Mouse (Mus musculus) mature B cell (primary cell): ENCODE measurements around the gene Erf.

Experiments used
- in situ Hi-C: fragments of 300-500 bp; cut with MboI; formaldehyde crosslinking; loops from 2 replicates; pipeline ENCODE4 v1.14.3; 2019

Gene Erf

DNA sequence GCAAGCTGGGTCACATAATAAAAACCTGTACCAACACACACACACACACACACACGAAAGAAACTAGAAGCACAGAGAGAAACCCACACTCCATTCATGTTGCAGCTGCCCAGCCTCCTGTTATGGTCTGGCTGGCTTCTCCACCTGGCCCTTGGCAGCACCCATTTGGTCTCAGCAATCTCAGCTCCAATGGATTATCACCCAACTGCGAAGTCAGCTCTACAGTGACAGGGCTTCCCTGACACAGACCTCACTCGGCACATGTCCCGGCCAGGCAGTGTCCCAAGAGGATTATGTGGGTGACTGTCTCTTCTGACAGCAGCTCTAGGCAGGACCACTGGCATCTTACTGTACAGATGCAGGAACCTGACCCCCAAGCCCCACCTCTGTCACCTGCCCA lies 40.1 kb downstream of the Erf start:
- in situ Hi-C loops, result no loop called here

DNA sequence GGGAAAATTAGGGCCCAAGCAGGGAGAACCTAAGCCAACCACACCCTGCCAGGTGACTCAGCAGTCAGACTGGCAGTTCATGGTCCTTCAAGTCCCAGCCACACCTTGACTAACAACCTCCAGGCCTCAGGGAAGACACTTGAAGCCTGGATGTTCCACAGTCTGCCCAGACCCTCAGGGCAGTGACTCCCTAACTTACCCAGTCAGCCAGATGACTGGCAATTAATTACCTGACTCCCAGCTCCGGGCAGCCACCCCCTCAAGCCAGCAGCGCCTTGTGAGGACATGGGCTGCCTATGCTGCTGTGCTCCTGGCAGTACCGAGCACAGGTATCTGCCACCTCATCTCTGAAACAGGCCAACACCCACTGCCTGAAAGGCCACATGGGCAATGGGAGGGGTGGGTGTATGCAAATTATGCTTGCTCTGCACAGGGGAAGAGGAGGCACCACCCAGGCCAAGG lies 41.4 kb downstream of the Erf start:
- in situ Hi-C loops, result no loop called here

DNA sequence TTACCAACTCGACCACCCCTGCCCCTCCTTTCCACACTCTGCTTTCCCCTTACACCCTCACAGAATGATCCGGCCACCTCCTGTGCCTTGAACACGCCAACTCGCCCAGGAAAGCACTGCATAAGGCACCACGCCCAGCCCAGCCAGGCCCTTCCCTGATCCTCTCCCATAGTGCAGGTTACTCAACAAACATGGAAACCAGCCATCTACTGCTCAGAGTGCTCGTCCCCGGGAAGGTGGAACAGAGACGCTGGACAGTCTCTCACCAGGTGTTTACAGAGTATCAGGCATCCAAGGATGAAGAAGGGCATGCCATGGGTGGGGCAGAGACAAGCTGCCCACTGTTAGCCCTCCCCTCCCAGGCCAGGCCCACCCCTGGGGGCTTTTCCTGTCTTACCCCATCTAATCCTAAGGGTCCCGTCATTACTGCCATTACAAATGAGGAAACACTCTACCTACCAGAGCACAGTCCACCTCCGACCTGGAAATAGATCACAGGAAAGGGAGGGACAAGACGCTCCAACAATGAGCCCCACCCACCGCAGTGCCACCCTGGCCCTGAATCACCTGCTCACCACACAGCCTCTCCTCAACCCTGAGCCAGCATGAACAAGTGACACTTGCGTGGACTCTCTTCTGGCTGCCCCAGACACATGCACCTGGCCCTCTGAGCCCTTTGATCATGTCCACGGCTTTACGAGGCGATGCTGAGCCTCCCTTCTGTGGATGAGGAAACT lies 44.3 kb downstream of the Erf start:
- in situ Hi-C loops, result no loop called here

DNA sequence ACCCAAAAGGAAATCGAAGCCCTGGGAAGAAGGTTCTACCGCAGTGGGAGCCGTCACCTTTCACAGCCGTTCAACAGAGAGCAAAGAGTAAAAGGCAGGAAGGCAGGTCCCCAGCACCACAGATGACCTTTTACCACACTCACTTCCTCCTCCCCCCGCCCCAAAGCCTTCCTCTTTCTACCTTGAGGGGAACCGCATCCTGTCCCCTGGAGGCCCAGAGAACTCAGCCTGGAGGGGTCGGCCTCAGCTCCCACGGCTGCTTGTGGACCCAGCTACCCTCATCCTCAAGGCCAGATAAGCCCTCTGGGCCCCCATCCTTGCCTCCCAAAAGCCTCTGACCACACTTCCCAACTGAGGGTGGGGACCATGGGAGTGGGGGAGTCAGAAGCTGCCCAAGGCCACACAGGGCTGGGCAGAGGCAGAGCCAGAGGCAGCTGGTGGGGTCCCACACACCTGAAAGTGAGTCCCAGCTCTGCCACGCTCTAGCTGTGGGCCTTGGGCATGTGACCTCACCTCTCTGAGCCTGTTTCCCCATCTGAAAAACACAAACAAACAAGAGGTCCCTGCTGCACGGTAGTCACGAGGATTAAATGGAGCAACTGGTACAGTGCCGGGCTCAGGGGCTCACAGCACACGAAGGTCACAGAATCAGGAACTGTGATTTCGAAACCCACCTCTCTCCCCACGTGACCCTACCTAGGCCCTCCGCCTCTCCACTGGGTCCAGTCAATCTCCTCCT lies 45.0 kb downstream of the Erf start:
- in situ Hi-C loops, result no loop called here

DNA sequence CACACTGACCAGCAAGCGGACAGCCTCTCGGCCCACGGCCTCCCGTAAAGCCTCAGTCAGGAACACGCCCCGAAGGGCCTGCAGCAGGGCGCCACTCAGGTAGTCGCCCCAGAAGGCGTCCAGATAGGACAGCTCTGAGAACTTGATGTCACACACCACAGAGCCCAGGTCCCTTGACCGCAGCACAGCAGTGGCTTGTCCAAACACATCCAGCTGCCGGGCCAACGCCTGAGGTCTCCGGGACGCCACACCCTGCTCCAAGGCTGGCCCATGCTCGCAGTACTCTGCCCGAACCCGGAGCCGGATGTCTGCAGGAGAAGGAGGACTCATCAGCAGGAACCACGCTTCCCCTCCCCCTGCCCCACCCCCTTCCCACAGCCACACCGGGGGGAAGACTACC lies 46.9 kb downstream of the Erf start:
- in situ Hi-C loops, result no loop called here

DNA sequence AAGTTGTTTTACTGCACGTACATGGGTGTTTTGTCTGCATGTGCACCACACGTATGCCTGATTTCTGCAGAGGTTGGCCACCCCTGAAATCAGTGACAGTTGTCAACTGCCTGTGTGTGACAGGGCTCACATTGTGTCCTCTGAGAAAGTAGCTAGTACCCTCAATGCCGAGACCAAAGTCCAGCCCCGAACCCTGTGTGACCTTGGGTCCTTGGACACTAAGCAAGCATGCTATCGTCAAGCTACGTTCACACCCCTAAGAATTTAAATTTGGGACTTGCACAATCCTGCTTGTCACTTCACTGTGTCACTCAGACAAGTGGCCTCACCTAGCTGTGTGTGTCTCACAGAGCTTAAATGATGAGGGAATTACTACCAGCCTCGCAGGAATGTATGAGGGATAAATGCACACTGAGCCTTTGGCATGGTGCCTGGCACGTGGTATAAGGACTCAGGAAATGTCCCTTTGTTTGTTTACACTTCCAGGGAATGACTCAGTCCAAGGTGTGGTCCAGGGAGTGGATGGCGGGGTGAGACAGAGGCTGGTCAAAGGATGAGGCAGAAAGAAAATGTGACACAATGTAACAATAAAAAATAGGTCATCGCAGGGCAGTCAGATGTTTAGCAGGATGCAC lies 53.1 kb downstream of the Erf start:
- in situ Hi-C loops, result no loop called here

DNA sequence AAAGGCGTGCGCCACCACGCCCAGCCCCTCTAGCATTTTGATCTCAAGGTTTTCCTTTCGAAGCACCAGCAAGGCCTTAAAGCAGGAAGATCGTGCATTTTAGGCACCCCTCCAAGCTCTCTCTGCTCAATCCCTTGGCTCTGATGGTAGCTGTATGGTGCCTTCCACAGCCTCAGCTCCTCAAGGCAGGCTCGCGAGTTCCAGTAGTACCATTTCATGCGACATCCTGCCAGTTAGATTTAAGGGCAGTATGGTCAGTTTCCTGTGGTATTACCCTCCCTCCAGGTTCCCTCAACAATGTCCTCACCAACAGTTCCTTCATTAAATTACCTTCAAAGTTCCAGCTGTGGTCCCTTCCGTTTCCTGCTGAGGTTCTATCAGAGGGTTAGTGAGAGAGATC lies 54.5 kb downstream of the Erf start:
- in situ Hi-C loops, result no loop called here

DNA sequence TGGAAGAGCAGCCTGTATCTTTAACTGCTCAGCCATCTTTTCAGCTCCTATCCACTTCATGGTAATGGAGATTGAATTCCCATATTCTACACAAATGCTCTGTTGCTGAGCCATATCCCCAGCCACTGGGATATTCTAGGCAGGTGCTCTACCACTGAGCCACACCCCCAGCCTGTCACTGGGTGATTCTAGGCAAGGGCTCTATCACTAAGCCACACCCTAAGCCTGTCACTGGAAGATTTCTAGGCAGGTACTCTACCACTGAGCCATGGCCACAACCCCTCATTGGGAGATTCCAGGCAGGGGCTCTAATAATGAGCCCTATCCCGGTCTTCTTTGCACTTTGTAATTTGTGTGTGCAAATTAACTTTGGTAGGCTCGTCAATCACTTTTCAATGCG lies 55.4 kb downstream of the Erf start:
- in situ Hi-C loops, result no loop called here
